Mouse (Mus musculus) heart, postnatal 4 days (tissue): ENCODE data around the gene Adgrf5. TPM values are rescaled to one million over a fixed set of nuclear protein-coding genes. Genes with fewer than 3 reads are reported as not detected.
"Not testable (repeated sequence)": the region's sequence is repeated elsewhere in the genome, so short reads cannot be mapped to it uniquely, and the experiment has no call there.

Experiments
- DNase-seq: peaks from one replicate; pipeline ENCODE4 v3.0.0; 2021
- total RNA-seq, 2 experiments: library from RNA; stranded (reverse); gene quantifications; 2 replicates each; pipeline ENCODE4 v1.2.3; 2021

The Adgrf5 gene
- total RNA-seq, 2 experiments from 2014 or later: 131 to 141 TPM

GRCm38 (mm10) chr17:43460245-43461181, 100.3 kb downstream of the Adgrf5 start:
- DNase-seq: peak; percentile 88

DNA sequence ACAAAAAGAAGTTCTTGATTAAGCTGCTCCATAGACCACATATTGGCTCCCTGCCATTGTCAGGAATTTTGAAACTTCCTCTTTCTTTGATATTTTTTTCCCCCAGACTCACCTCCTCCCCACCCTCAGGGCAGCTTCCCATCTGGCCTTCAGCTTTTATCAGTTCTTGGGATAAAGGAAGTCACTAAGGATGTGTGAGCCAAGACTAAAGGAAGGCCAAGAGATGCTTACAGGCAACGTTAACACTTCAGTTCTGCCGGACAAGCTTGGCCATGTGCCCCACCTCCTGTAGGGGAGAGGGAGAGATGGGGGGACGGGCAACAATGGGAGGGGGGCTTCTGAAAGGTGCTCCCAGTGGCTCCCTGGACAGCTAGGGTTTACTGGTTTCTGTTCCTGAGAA, 109.8 kb downstream of the Adgrf5 start:
- peak; percentile 19 for DNase-seq

GRCm38 (mm10) chr17:43472558-43472957, 112.3 kb downstream of the Adgrf5 start:
- DNase-seq: no peak

- DNase-seq: no peak
Measured at GRCm38 (mm10) chr17:43474775-43475174, 114.5 kb downstream of the Adgrf5 start.

- DNase-seq: no peak
Measured at GRCm38 (mm10) chr17:43477621-43478020, 117.4 kb downstream of the Adgrf5 start.

- DNase-seq: no peak
Measured at GRCm38 (mm10) chr17:43485982-43486381, 125.7 kb downstream of the Adgrf5 start.

- no peak for DNase-seq
Measured at GRCm38 (mm10) chr17:43488439-43489151, 128.3 kb downstream of the Adgrf5 start.

- not testable (repeated sequence) for DNase-seq
Measured at GRCm38 (mm10) chr17:43490371-43490770, 130.1 kb downstream of the Adgrf5 start.

GRCm38 (mm10) chr17:43495502-43495901, 135.3 kb downstream of the Adgrf5 start:
- no peak for DNase-seq

DNA sequence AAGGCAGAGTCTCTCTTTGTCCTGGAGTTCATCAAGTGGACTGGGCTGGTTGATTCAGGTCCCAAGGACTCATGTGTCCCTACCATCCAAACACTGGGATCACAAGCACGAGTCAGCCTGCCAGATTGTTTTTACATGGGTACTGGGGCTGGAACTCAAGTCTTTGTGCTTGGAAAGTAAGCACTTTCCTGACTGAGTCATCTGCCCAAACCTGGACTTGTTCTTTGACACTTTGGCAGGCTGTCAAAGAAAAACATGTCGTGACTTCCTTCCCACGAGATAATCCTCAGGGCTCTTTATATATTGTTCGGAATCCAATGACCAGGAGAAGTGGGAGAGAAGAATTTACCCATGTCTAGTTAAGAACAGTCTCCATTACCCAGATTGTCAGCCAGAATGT, 137.3 kb downstream of the Adgrf5 start:
- no peak for DNase-seq

GRCm38 (mm10) chr17:43500513-43500912, 140.3 kb downstream of the Adgrf5 start:
- DNase-seq: no peak

DNA sequence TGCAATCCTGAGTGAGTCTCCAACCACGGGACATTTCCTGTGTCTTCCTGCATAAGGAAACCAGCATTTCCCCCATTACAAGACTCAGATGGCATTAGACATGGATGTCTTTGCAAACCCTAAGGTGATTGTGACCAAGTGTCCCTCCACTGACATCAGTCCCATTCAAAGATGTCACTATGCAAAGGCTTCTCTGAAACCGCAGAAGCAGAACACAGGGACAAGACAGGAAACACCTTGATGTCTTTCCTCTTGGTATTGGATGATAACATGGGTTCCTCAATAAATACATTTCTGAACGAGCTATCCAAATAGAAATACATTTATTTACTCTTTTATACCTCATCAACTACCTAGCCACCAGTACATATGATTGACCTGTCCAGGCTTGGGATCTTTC, 141.0 kb downstream of the Adgrf5 start:
- DNase-seq: no peak

- no peak for DNase-seq
Measured at GRCm38 (mm10) chr17:43501631-43502030, 141.4 kb downstream of the Adgrf5 start.

- no peak for DNase-seq
Measured at GRCm38 (mm10) chr17:43502592-43502991, 142.3 kb downstream of the Adgrf5 start, which contains the start of gene Mep1a. Mep1a (minus strand) TSS chr17:43502812.

GRCm38 (mm10) chr17:43503861-43504593, 143.8 kb downstream of the Adgrf5 start:
- no peak for DNase-seq

DNA sequence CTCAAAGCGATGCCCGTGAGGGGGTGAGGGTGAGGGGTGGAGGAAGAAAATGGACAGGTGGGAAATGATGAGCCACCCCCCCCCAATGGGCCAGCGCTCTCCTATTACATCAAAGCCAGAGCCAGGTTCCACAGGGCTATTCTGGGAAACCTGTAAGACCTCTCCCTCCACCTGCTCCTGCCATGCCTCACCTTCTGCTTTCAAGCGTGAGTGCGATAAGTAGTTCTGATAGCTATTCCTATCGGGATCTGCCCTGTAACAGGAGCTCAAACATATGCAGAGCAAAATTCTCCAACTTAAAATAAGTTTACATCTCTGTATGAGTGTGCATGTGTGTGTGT, 144.3 kb downstream of the Adgrf5 start:
- no peak for DNase-seq

Other genes with a start within 250 kb of the Adgrf5 start
- gene Adgrf1, start 90.1 kb upstream of the Adgrf5 start, total RNA-seq: not detected
- gene Mep1a, start 142.4 kb downstream of the Adgrf5 start, total RNA-seq: not detected
- not detected for gene Ankrd66, start 183.2 kb downstream of the Adgrf5 start, total RNA-seq
- gene Pla2g7, start 207.6 kb downstream of the Adgrf5 start, total RNA-seq: 1 to 10 TPM; 3.0 TPM